Mouse (Mus musculus): ENCODE results near the gene Utp3. TPM values are rescaled to one million over a fixed set of nuclear protein-coding genes. Genes with fewer than 3 reads are reported as not detected.

Utp3 gene
- polyA plus RNA-seq, 1 experiment from 2014 or later, result 85.8 TPM

DNA sequence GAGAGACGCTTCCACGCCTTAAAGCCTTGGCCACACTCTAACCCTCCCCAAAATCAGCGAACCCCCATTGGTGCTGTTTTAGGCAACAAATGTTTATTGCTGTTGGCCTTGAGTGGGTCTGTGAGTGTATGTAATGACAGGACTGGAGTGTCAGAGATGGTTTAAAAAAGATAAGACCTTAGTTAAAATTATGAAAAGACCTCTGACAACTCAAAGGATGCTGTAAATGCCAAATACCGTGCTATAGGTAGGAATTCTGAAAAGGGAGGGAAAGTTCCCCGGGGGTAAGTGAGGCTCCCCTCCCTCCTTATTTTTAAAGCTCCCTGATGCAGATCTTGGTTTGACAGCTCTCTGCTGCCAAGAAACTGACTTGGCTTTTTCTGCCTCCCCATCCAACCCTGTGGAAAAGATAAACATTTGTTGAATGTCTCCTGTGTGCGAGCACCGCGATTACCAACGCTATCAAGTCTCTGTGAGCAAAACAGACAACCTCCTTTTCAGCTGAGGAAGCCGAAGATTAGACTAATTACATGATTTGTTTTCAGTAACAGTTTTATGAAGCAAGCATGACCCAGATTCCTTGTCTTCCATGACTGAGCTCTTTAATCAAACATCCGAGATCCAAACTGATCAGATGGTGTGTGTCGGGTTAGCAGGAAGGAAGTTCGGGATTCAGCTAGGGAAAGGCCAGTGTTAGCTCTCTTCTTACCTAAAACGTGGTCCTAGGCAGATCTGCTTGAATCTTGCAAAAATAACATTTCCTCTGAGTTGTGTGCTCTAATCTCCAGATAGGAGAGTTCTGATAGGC is 12.0 kb downstream of the Utp3 start:
- no peak for DNase-seq (ENCODE audit: low spot score)

DNA sequence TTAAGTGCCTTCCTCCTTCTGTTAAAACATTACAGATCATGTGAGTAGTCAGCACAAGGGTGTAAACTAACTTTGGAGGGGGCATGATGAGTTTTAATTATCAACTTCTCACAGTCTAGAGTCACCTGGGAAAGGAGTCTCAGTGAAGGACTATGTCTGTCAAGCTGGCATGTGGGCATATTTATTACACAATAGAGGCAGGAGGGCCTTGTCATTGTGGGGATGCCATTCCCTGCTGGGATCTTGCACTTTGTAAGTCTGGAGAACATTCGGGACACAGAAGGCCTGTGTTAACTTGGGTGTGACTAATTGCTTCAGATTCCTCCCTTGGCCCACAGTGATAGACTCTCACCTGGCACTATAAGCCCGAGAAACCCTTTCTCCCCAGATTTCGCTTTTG is 15.3 kb downstream of the Utp3 start:
- no peak for DNase-seq (ENCODE audit: low spot score)

DNA sequence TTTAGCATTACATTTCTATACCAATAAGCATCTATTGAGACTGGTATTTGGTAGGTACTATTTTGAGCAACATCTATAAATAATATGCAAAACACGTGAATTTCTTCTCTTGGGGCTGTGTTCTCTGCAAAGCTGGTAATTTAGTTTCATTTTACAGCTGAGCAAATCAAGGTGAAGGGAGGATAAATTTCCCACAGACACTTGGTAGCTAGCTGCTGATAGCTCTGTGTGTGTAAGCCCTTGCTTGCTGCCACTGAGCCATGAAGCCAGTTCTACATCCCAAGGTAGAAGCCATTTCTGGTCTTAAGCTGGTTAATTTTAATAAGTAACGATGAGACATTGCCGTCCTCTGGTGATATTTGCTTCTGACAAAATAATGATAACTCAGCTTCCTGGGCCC is 20.6 kb downstream of the Utp3 start:
- DNase-seq (ENCODE audit: low spot score), result no peak

DNA sequence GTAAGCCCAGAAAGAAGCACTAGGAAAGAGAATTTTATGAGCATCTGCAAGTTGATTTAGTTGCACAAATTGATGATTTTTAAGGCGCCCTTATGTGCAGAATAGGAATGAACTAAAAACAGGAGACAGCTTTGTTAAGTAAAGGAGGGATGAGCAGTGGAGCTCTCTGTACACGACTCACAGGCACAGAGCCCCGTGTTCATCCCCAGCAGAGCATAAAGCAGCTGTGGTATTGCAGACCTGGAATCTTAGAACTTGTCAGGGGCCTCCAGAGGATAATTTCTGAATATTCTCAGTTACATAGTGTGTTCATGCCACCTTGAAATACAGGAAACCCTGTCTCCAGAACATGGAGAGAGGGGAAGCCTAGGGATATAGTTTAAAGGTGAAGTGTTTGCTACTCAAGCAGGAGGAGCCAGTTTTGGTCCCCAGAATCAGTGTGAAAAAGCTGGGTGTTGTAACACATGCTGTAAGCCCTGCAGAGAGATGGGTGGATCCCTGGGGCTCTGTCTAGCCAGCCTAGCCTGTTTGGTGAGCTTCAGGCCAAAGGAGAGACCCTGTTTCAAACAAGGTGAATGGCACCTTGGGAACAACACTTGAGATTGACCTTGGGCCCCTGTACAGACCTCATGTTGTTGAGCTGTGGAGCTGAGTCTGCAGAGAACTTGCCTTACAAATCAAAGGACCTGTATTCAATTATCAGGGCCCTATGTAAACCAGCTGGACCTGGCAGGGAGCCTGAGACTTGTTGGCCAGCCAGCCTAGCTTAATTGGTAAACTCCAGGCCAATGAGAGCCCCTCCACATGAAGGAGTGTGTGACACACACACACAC is 21.5 kb downstream of the Utp3 start:
- no peak for DNase-seq (ENCODE audit: low spot score)

DNA sequence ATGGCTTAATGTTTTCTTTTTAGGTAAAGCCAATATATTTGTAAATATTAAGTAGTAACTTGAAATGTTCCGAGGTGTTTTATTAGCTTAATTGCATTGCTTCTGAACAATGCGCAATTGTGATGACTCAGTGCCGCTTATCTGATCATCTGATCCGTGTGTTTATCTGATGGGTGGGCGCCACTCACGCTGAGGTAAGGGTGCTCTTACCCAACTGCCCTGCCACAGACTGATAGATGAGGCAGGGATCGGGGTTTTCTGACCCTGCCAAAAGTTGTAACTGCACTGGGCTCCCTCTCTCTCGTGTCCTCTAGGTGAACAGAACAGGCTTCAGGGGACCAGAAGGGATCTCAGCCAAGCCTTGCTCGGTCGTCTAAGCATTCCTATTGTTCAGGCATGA is 26.4 kb downstream of the Utp3 start:
- DNase-seq (ENCODE audit: low spot score), result no peak

DNA sequence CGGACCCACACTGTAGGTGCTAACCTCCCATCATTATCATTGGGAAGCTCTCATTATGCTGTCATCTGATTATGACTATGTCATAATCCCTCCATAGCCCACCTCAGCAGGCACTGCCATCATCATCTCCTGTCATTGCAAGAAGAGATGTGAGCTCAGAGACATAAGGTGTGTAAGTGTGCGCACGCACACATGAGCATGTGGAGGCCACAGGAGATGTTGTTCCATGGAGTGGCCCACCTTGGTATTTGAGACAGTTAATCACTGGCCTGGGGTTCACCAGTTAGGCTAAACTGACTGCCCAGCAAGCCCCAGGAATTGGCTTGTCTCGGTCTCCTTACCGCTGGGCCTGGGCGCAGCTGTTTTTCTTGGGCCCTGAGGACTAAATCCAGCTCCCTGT is 27.1 kb downstream of the Utp3 start:
- no peak for DNase-seq (ENCODE audit: low spot score)

DNA sequence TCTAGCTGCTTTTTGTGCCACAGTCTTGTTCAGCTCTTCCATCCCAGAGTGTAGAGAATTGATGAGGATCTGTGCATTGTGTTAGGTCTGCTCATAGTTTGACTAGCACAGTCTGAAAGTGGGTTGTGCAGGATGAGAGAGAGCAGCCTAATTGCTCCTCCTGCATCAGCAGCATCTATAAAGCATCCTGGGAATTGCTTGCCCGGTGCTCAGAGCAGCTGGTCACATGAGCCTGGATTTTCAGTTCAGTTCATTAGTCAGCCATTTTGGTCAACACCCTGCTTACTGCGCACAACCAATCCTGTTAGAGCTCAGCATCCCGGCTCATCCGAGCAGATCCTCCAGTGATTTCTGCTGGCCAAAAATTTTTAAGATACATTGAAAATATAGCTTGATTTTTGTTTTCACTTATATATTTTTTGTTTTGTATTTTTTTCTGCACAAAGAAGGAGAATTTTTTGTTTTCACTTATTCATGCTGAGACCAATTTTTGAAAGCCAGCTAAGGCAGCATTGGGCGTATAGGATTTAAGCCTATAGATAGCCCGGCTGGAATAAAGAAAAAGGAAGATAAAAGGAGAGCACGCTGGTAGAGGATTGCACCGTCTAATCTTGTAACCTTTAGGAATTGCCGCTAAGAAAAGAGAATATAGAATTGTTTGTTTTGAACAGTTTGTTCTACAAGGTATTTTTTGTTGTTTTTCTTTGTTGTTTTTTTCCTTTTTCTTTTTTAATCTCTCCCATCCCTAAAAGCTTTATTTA is 29.2 kb downstream of the Utp3 start:
- no peak for DNase-seq (ENCODE audit: low spot score)

DNA sequence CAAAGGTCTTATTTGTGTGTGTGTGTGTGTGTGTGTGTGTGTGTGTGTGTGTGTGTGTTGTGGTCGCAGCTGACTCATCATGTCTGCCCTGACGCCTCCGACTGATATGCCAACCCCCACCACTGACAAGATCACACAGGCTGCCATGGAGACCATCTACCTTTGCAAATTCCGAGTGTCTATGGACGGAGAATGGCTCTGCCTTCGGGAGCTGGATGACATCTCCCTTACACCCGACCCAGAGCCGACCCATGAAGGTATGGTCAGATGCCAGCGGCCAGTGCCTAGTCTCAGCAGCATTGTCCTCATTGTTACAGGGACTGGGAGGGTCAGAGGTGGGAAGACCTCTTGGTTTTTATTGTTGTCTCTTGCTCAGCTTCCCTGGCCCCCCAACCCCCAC is 29.8 kb downstream of the Utp3 start:
- DNase-seq (ENCODE audit: low spot score), result no peak

DNA sequence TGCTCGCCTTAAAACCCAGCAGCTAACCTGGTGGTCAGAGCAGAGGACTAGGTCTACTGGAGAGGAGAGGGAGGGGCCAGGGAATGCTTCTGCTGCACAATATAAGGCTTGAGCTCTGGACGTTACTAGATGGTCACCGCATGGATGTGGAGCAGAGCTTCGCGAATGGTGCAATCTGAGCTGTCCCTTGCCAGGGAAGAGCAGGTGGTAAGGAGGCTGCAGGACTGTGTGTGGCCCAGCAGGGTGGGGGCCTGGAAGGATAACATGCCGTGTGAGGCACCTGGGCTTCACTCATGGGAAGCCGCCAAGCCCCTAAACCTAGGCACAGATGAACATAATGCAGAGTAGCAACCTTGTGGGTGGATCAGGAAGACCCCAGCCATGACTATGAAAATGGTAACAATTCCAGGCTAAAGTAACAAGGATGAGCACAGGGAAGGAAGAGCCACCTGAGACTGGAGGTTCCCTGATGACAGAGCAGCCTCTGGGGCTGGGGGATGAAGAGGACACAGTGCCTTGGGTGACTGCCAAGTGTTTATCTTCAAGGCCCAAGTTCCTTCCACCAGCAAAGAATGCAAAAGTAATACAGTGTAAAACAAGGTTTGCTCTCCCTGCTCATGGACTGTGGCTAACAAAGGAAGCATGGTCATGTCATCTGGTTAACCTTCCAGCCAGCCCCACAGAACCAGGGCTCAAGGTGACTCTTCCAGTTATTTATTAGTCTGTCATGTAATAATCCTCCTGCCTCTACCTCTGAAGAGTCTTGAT is 32.3 kb downstream of the Utp3 start:
- DNase-seq (ENCODE audit: low spot score), result no peak

DNA sequence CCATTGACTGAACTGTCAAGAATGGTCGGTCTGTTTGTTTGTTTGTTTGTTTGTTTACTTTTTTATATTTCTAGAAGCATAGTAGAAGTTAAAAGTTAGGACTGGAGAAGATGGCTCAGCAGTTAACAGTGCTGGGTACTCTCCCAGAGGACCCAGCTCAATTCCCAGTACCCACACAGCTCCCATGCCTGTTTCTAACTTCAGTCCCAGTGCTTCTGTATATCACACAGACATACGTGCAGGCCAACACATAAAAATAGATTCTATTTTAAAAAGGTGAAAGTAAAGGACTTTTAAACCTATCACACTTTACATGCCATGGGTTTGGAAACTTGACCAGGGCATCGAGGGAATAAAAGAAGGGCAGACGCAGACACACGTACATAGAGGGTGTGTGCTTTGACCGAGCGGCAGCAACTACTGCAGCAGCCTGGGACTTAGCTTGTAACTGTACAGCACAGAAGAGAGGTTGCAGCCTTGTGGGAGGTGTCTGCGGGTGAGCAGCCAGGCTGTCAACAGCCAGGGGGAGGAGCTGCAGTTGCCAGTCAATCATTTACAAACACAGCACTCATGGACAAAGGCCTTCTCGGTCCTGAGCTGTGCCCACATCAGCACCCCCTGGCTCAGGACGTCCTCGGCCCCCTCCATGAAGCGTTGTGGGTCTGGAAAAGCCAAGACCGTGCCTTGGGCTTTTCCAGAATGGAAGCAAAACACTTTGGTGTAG is 33.1 kb downstream of the Utp3 start:
- no peak for DNase-seq (ENCODE audit: low spot score)

DNA sequence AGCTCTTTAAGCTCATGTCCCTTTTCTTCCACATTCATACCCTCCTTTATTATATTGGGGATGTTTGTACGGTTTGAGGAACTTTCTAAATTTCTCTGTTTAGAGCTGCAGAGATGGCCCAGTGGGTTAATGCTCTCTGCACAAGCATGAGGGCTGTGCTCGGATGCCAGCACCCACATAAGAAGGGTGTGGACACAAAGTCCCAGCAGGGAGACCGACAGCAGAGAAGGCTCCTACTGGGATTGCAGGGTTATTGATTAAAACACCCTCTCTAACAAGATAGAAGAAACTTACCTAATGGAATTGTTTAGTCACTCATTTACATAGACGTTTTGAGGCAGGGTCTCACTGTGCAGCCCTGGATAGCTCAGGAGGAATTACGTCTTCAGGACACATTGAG is 34.2 kb downstream of the Utp3 start:
- DNase-seq (ENCODE audit: low spot score), result no peak

DNA sequence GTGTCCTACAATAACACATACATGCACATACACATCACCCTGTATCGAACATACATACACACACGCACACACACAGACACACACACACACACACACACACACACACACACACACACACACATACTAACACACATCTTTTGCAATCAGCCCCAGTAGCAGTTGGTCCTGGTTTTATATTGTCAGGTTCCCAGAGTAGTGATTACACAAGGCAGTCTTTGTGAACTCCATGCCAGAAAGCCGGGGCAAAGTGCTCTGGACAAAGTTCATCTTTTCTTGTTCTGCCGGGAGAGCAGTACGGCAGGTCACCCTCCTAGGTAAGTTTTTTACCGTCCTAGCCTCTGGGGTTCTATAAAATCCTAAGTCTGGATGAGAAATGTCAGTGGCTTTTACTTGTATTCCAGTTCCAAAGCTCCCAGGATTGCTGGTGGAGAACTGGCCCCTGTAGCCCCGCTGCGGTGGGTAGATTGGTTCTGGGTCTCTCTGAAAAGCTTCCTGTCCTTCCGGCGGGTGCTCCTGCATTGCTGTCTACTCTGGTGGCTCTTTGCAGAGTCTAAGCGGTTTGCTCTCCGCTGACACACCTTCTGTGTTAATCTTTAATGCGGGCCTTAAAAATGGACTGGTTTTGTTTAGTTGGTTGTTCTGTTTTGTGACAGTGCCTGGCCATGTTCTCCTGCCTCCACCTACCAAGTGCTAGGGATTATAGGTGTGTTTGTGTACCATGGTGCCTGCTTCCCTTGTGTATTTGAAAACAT is 39.3 kb downstream of the Utp3 start:
- no peak for DNase-seq (ENCODE audit: low spot score)

DNA sequence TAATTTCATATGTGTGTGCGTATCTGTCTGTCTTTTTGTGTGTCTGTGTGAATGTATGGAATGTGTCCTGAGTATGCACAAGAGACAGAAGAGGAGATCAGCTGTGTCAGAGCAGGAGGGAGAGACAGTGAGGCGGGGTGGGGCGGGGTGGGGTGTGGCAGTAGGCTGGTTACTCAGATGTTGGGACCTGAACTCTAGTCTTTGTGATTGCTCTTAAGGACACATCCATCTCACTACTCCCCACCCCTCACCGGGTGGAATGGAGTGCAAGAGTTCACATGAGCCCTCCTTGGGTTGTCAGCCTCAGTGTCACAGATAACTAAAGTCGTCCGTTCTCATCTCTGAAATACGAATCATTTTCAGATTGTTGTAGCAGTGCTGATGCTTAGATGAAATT is 39.9 kb downstream of the Utp3 start:
- DNase-seq (ENCODE audit: low spot score), result no peak

DNA sequence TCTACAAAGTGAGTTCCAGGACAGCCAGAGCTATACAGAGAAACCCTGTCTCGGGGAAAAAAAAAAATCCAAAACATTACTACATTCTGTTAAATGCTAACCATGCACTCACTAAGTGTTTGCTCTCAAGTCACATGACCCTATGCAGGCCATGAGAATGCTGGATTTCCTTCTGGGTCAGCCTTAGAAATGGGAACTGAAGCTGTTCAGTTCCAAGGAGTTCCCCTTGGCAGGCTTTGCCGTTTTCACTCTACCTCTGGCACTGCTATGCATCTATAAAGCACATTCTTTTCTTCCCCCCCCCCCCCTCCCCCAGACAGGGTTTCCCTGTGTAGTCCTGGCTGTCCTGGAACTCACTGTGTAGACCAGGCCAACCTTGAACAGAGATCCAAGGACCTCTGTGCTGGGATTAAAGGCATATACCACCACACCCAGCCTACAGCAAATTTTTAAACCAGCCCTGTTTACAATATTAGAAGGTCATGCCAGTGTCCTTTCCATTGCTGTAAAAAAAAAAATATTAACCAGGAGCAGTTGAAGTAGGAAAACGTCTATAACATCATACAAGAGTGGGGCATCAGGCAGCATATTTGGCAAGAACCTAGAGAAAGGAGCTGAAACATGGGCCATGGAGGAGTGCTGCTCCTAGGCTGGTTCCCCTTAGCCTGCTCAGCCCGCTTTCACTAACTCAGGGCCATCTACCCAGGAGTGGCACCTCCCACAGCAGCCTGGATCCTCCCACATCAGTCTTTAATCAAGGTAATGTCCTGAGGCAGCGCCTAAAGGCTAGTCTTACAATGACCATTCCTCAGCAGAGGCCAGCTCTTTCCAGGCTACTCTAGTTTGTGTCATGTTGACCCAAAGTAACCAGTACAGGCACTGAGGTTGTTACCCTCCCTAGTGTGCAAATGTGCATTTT is 41.5 kb downstream of the Utp3 start:
- DNase-seq (ENCODE audit: low spot score), result no peak

DNA sequence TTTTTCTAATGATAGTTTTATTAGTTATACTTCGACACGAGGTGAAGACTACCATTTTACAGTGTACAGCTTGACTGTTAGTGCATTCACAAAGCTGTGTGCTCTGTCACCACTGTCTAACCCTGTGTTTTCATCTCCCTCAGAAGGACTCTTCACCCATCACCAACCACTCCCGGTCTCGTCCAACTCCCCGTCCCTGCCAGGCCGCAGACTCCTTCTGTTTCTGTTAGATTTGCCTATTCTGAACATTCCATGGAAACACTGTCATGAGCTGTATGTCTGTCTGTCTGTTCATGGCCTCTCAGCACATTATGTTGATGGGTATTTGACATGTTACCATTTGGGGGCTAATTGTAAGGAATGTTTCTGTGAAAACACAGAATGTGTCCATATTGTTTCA is 44.7 kb downstream of the Utp3 start:
- no peak for DNase-seq (ENCODE audit: low spot score)

DNA sequence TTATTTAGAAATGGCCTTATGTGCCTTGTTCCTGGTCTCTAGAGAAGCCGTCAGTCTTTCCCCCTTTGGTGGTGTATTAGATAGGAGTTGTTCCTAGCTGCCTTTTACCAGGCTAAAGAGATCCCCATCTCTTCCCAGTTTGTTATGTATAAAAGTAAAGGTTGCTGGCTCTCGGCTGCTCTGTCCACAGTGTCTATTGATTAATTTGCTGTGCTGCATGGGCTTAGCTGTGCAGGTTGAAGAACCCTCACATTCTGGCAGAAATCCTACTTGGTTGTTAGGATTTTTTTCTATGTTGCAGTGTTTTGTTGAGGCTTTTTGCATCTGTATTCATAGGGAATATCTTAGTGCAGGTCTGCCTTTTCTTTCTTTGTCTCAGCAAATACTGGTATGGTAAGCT is 47.8 kb downstream of the Utp3 start:
- no peak for DNase-seq (ENCODE audit: low spot score)

DNA sequence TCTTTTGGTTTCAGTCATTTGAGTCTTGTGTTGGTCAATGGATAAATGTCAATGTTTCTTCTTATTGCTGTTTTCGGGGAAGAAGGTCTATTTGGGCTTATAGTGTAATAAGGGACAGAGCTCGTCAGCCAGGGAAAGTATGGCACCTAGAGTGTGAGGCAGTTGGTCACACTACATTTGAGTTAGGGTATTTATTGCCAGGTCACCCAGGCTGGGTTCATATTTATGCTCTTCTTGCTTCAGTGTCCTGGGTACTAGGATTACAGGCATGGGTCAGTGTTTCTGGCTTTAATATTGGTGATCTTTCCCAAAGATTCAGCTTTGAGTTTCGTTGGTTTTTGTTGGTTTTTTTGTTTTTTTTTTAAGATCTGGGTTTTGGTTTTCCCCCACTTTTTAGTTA is 48.5 kb downstream of the Utp3 start:
- DNase-seq (ENCODE audit: low spot score), result no peak

DNA sequence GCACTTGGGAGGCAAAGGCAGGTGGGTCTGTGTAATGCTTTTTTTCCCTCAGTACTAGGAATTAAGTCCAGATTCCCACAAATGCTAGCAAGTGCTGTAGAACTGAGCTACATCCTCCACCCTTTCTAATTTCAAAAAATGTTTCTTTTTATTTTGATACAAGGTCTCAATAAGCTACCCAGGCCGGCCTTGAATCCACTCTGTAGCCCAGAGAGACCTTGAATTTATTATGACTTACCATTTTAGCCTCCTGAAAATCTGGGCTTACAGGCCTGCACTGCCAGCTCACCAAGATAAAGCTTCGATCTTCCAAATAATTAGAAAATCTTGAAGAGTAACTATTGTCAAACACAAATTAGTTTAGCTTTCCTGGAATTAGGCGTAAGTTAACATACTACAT is 49.8 kb downstream of the Utp3 start:
- no peak for DNase-seq (ENCODE audit: low spot score)
